Comparison of ENCODE assay signal across 10 mouse cellular contexts in genomic region chr11:61949315-61949714, GRCm38 (mm10). TPM values are rescaled to one million over a fixed set of nuclear protein-coding genes. Genes with fewer than 3 reads are reported as not detected.
A peak's percentile ranks its signal among the peaks of the same experiment; 100 is the strongest.
DNase-seq lines count a peak whose midpoint lies in the region; ATAC-seq and TF ChIP-seq lines count a peak whose summit lies in the region.
"Had no signal": no experiment of that assay in that cellular context is flagged by ENCODE, and none has a peak within 500 bp of the region (broad histone marks: within the 10 kb centered on the region; RNA-seq: fewer than 3 reads in every experiment).

No protein-coding gene starts in this region.

- POLR2A ChIA-PET in Patski (lab: Charles Lee): no interaction called here

- TF ChIP-seq CTCF in heart, postnatal 0 days (IDR thresholded peaks at IDR 0.05; ENCODE audit: low read depth): peak; percentile 67
- TF ChIP-seq CTCF in Patski (IDR thresholded peaks at IDR 0.05): peak; percentile 37
- TF ChIP-seq CTCF in midbrain, postnatal 0 days (IDR thresholded peaks at IDR 0.05): peak; percentile 75

- H3K9ac ChIP-seq in heart, postnatal 0 days (replicated peaks; ENCODE audit: low read depth, low read length): no peak overlapping the region
- no peak overlapping the region for H3K9ac ChIP-seq in heart, embryonic 12.5 days
- H3K9ac ChIP-seq in midbrain, postnatal 0 days (replicated peaks; ENCODE audit: low read length, poor library complexity, severe bottlenecking): no peak overlapping the region
- H3K9ac ChIP-seq: embryonic facial prominence, embryonic 13.5 days; lung, embryonic 15.5 days had no signal

- no peaks in the 10 kb centered on the region for H3K9me3 ChIP-seq in heart, postnatal 0 days (replicated peaks; ENCODE audit: control insufficient read depth, low read length)
- no peaks in the 10 kb centered on the region for H3K9me3 ChIP-seq in heart, embryonic 12.5 days (replicated peaks)
- H3K9me3 ChIP-seq in midbrain, postnatal 0 days (ENCODE audit: low read length): no peaks in the 10 kb centered on the region
- H3K9me3 ChIP-seq: embryonic facial prominence, embryonic 13.5 days; lung, embryonic 15.5 days had no signal

- CTCF ChIA-PET in Patski (lab: Charles Lee): interaction anchor here (0.7 to 3.3 kb wide), 4 partner anchors 79 to 322 kb away, joined by 3 to 12 read pairs (median 4); no protein-coding TSS in a partner anchor

- TF ChIP-seq EP300 in heart, postnatal 0 days (IDR thresholded peaks at IDR 0.05; ENCODE audit: low read depth): no peak

- no peak for ATAC-seq in heart, postnatal 0 days (ENCODE audit: insufficient read depth, low read depth)
- ATAC-seq in heart, embryonic 12.5 days (ENCODE audit: insufficient number of reproducible peaks, low FRiP score): no peak
- no peak for ATAC-seq in Patski
- no peak for ATAC-seq in midbrain, postnatal 0 days (ENCODE audit: low FRiP score)

- DNase-seq in heart, postnatal 0 days (ENCODE audit: low spot score): peak; percentile 20
- peak; percentile 54 to 58 for DNase-seq in B cell, adult 2 months
- DNase-seq in Patski (ENCODE audit: low read depth, low spot score): no peak
- DNase-seq in embryo, embryonic 11 days: peak; percentile 70
- DNase-seq in layer of hippocampus, postnatal 10 days (ENCODE audit: low spot score in 2 of 2): peak; percentile 79 to 80
- peak; percentile 75 for DNase-seq in midbrain, postnatal 0 days (ENCODE audit: low spot score)
- no peak for DNase-seq in urinary bladder, postnatal 10 days (ENCODE audit: low spot score)

- no peak overlapping the region for H3K4me3 ChIP-seq in heart, postnatal 0 days (ENCODE audit: low read depth, low read length)
- no peak overlapping the region for H3K4me3 ChIP-seq in heart, embryonic 12.5 days
- H3K4me3 ChIP-seq in midbrain, postnatal 0 days (ENCODE audit: low read depth, low read length): no peak overlapping the region
- H3K4me3 ChIP-seq: embryonic facial prominence, embryonic 13.5 days; lung, embryonic 15.5 days had no signal

- H3K27me3 ChIP-seq in heart, postnatal 0 days (ENCODE audit: control insufficient read depth, insufficient read depth, low read length): no peaks in the 10 kb centered on the region
- H3K27me3 ChIP-seq in heart, embryonic 12.5 days (replicated peaks): no peaks in the 10 kb centered on the region
- H3K27me3 ChIP-seq in Patski: peaks cover 18% of the 10 kb centered on the region
- H3K27me3 ChIP-seq in midbrain, postnatal 0 days (ENCODE audit: insufficient read depth, low read length): no peaks in the 10 kb centered on the region
- H3K27me3 ChIP-seq: embryonic facial prominence, embryonic 13.5 days; lung, embryonic 15.5 days had no signal

- 0% methylated on average over 3 of the region's 3 CpGs for WGBS in heart, postnatal 0 days
- under 1% methylated on average over 3 of the region's 3 CpGs for WGBS in heart, embryonic 12.5 days
- 1% methylated on average over 3 of the region's 3 CpGs for WGBS in midbrain, postnatal 0 days

- in situ Hi-C loops in Patski (cut with MboI; ENCODE audit: low pct_unique_long_range_greater_than_20kb): loop anchor here (5.0 to 25.0 kb wide), 3 partner anchors 178 to 638 kb away; no protein-coding TSS in a partner anchor

- H3K4me2 ChIP-seq in heart, postnatal 0 days (ENCODE audit: low read depth, low read length): no peak overlapping the region
- H3K4me2 ChIP-seq in heart, embryonic 12.5 days: no peak overlapping the region
- no peak overlapping the region for H3K4me2 ChIP-seq in midbrain, postnatal 0 days (ENCODE audit: low read depth, low read length, poor library complexity, severe bottlenecking)
- H3K4me2 ChIP-seq: embryonic facial prominence, embryonic 13.5 days; lung, embryonic 15.5 days had no signal

- no peak overlapping the region for H3K27ac ChIP-seq in heart, postnatal 0 days (ENCODE audit: low read depth)
- no peak overlapping the region for H3K27ac ChIP-seq in heart, embryonic 12.5 days (ENCODE audit: poor library complexity, severe bottlenecking)
- no peak overlapping the region for H3K27ac ChIP-seq in midbrain, postnatal 0 days (ENCODE audit: low read depth, low read length)
- H3K27ac ChIP-seq: embryonic facial prominence, embryonic 13.5 days; lung, embryonic 15.5 days had no signal

- no peaks in the 10 kb centered on the region for H3K36me3 ChIP-seq in heart, postnatal 0 days (replicated peaks; ENCODE audit: control insufficient read depth, insufficient read depth, low read length)
- H3K36me3 ChIP-seq in heart, embryonic 12.5 days: no peaks in the 10 kb centered on the region
- H3K36me3 ChIP-seq in midbrain, postnatal 0 days (ENCODE audit: insufficient read depth, low read length): no peaks in the 10 kb centered on the region
- H3K36me3 ChIP-seq: embryonic facial prominence, embryonic 13.5 days; lung, embryonic 15.5 days had no signal

- H3K4me1 ChIP-seq in heart, postnatal 0 days (ENCODE audit: control insufficient read depth, insufficient read depth): no peaks in the 10 kb centered on the region
- H3K4me1 ChIP-seq in heart, embryonic 12.5 days (replicated peaks): 0 out of 2 replicates have a peak, but pooled peaks cover 2% of the 10 kb centered on the region
- no peaks in the 10 kb centered on the region for H3K4me1 ChIP-seq in midbrain, postnatal 0 days (ENCODE audit: insufficient read depth, low read length)
- H3K4me1 ChIP-seq: embryonic facial prominence, embryonic 13.5 days; lung, embryonic 15.5 days had no signal

RNA-seq across cellular contexts. Expression of gene Specc1, which starts 7.2 kb away (rescaled TPM):
- total RNA-seq in heart, postnatal 0 days (2014; rRNA removed; ENCODE audit: low replicate concordance): 5.8 and 8.4 TPM in 2 replicates
- 4.7 and 5.2 TPM in 2 replicates for polyA plus RNA-seq in heart, postnatal 0 days (2015; fragmentation: Nextera tagmentation; extraction: Ambion mirVana)
- polyA plus RNA-seq in heart, embryonic 12.5 days (2016; fragmentation: Nextera tagmentation; extraction: Ambion mirVana): 16.6 TPM in 2 replicates
- 27.8 TPM for polyA plus RNA-seq in Patski (2021)
- 10 to 100 TPM; 38.6 to 39.0 TPM for total RNA-seq in layer of hippocampus, postnatal 10 days (2021)
- 25.0 and 27.5 TPM in 2 replicates for total RNA-seq in midbrain, postnatal 0 days (2014; rRNA removed)
- 11.6 and 12.8 TPM in 2 replicates for polyA plus RNA-seq in midbrain, postnatal 0 days (2015; fragmentation: Nextera tagmentation; extraction: Ambion mirVana)

RNA-seq across cellular contexts. Expression of gene Akap10, which starts 19.3 kb away (rescaled TPM):
- 8.7 and 25.7 TPM in 2 replicates for total RNA-seq in heart, postnatal 0 days (2014; rRNA removed; ENCODE audit: low replicate concordance)
- polyA plus RNA-seq in heart, postnatal 0 days (2015; fragmentation: Nextera tagmentation; extraction: Ambion mirVana): 8.8 and 9.0 TPM in 2 replicates
- polyA plus RNA-seq in heart, embryonic 12.5 days (2016; fragmentation: Nextera tagmentation; extraction: Ambion mirVana): 17.0 and 17.4 TPM in 2 replicates
- polyA plus RNA-seq in Patski (2021): 21.9 TPM
- 10 to 100 TPM; 26.4 to 31.2 TPM for total RNA-seq in layer of hippocampus, postnatal 10 days (2021)
- 16.7 and 24.5 TPM in 2 replicates for total RNA-seq in midbrain, postnatal 0 days (2014; rRNA removed)
- polyA plus RNA-seq in midbrain, postnatal 0 days (2015; fragmentation: Nextera tagmentation; extraction: Ambion mirVana): 5.9 and 6.3 TPM in 2 replicates

Comparison
In these comparisons a context has a peak if more than half of its experiments do, and no peak if none do; other contexts are left out.
1. DNase-seq: peak in heart, postnatal 0 days (single experiment), B cell, adult 2 months (2 of 2), embryo, embryonic 11 days (single experiment), layer of hippocampus, postnatal 10 days (2 of 2) and midbrain, postnatal 0 days (single experiment); none in Patski (single experiment) and urinary bladder, postnatal 10 days (single experiment).
2. Peak in every context shown above with its lines, with median percentiles within 50 percentile points of each other: CTCF ChIP-seq.